Mouse (Mus musculus) midbrain, postnatal 0 days (tissue): ENCODE results near the gene Trim62. TPM values are rescaled to one million over a fixed set of nuclear protein-coding genes. Genes with fewer than 3 reads are reported as not detected.
A peak's percentile ranks its signal among the peaks of the same experiment; 100 is the strongest.

Experiments
- ATAC-seq: fragments of 200-750 bp; cut with Nextera tagmentation; 2 replicates; pipeline ENCODE4 v1.8.0; 2017; ENCODE audit warnings: moderate number of reproducible peaks, mild to moderate bottlenecking, moderate TSS enrichment, moderate library complexity; ENCODE audit not compliant: low FRiP score
- DNase-seq: peaks from one replicate; pipeline ENCODE4 v3.0.0-alpha.2; 2015; ENCODE audit warnings: low spot score
- H3K27ac ChIP-seq: fragments of 300-500 bp; sonication (generic); 2 replicates; pipeline ENCODE4 v1.5.1; 2014; ENCODE audit warnings: low read depth, mild to moderate bottlenecking, low read length, mixed read lengths
- H3K27me3 ChIP-seq: fragments of 300-500 bp; sonication (generic); 2 replicates; pipeline ENCODE4 v1.6.1; 2014; ENCODE audit warnings: low read length, control low read depth, mixed read lengths; ENCODE audit not compliant: insufficient read depth
- H3K36me3 ChIP-seq: fragments of 300-500 bp; sonication (generic); 2 replicates; pipeline ENCODE4 v1.6.1; 2014; ENCODE audit warnings: low read length, control low read depth, mixed read lengths; ENCODE audit not compliant: insufficient read depth
- H3K4me1 ChIP-seq: fragments of 300-500 bp; sonication (generic); 2 replicates; pipeline ENCODE4 v1.6.1; 2014; ENCODE audit warnings: mild to moderate bottlenecking, control low read depth, antibody characterized with exemption, low read length, mixed read lengths; ENCODE audit not compliant: insufficient read depth
- H3K4me2 ChIP-seq: fragments of 300-500 bp; sonication (generic); 2 replicates; pipeline ENCODE4 v1.6.1; 2014; ENCODE audit warnings: low read depth, mild to moderate bottlenecking, low read length, mixed read lengths; ENCODE audit not compliant: poor library complexity, severe bottlenecking
- H3K4me3 ChIP-seq: fragments of 300-500 bp; sonication (generic); 2 replicates; pipeline ENCODE4 v1.5.1; 2014; ENCODE audit warnings: low read depth, mild to moderate bottlenecking, low read length, moderate library complexity
- H3K9ac ChIP-seq: fragments of 300-500 bp; sonication (generic); replicated peaks from 2 replicates; pipeline ENCODE4 v1.6.1; 2014; ENCODE audit warnings: mild to moderate bottlenecking, low read length, moderate library complexity, mixed read lengths; ENCODE audit not compliant: poor library complexity, severe bottlenecking
- H3K9me3 ChIP-seq: fragments of 300-500 bp; sonication (generic); 2 replicates; pipeline ENCODE4 v1.6.1; 2016; ENCODE audit warnings: low read length, control low read depth
- CTCF ChIP-seq: IDR thresholded peaks from 2 replicates; pipeline ENCODE4 v1.5.1; 2016; ENCODE audit warnings: antibody characterized with exemption, mild to moderate bottlenecking
- WGBS: fragments of 180-500 bp; shearing (Covaris S2); extraction: QIAGEN DNeasy Blood & Tissue Kit; methylation state at CpG from one replicate; pipeline ENCODE4 v1.1.7; 2014; 5-methylcytosine and 5-hydroxymethylcytosine counted together
- polyA plus RNA-seq: library from polyadenylated mRNA; unstranded; fragments of >200 nt; fragmentation: Nextera tagmentation; extraction: Ambion mirVana; gene quantifications from 2 replicates; pipeline ENCODE4 v1.2.1, GENCODE M21; 2015
- total RNA-seq: library from RNA; depleted of rRNA; stranded (reverse); fragments of >200 nt; gene quantifications from 2 replicates; pipeline ENCODE4 v1.2.3, GENCODE M21; 2014

The Trim62 gene
- total and polyA plus RNA-seq, 2 experiments from 2014 or later = 25.2 to 26.8 TPM

- Histone ChIP-seq H3K9ac (peak overlapping the region; percentile 54), H3K27me3 (no peaks in the 10 kb centered on the region), H3K9me3 (no peaks in the 10 kb centered on the region), H3K36me3 (peaks cover 19% of the 10 kb centered on the region), H3K27ac (peak overlapping the region; percentile 90), H3K4me2 (no peak overlapping the region), H3K4me3 (no peak overlapping the region), H3K4me1 (peaks cover 5% of the 10 kb centered on the region)
- TF ChIP-seq CTCF = peak; percentile 53
- ATAC-seq = peak; percentile 88
- DNase-seq = peak; percentile 93
- WGBS = 3% methylated on average over 6 of the region's 6 CpGs
These were observed 16.0 kb downstream of the Trim62 start for GRCm38 (mm10) chr4:128899332-128899731.

DNA sequence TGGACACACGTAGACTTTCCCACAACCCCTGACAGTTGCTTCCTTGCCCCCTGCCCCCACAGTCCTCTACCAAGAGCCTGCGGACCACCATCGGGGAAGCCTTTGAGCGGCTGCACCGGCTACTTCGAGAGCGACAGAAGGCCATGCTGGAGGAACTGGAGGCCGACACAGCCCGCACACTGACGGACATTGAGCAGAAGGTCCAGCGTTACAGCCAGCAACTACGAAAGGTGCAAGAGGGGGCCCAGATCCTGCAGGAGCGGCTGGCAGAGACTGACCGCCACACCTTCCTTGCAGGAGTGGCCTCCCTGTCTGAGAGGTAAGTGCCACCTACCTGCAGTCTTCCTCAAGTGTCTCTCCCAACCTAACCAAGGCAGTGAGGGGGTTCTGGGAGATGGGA is 17.1 kb downstream of the Trim62 start:
- no peak overlapping the region for H3K4me2 ChIP-seq
- peaks cover 5% of the 10 kb centered on the region for H3K4me1 ChIP-seq
- 89% methylated on average over 14 of the region's 14 CpGs for WGBS
- H3K36me3 ChIP-seq = peaks cover 22% of the 10 kb centered on the region
- no peaks in the 10 kb centered on the region for H3K9me3 ChIP-seq
- ATAC-seq (no peak), DNase-seq (no peak)
- no peak overlapping the region for H3K9ac ChIP-seq
- H3K27me3 ChIP-seq = no peaks in the 10 kb centered on the region
- 0 out of 2 replicates have a peak overlapping the region, but pooled peaks have one; percentile 12 for H3K27ac ChIP-seq
- no peak for TF ChIP-seq CTCF
- H3K4me3 ChIP-seq = no peak overlapping the region

DNA sequence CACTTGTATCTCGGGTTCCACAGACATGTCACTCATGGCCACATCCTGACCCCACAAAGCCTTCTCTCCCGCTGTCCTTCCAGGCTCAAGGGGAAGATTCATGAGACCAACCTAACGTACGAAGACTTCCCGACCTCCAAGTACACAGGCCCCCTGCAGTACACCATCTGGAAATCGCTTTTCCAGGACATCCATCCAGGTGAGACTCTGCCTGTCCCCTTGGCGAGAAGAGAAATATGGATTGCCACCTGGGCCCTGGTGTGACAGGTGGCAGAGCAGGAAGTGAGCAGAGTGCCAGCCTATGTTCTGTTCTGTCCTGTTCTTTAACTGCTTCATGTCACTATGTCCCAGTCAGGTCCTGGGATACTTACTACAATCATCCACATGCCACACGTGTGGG is 19.0 kb downstream of the Trim62 start:
- H3K4me1 ChIP-seq = peaks cover 5% of the 10 kb centered on the region

GRCm38 (mm10) chr4:128904035-128904800 is 20.8 kb downstream of the Trim62 start:
- Histone ChIP-seq H3K27ac (no peak overlapping the region), H3K4me2 (no peak overlapping the region), H3K36me3 (peaks cover 25% of the 10 kb centered on the region), H3K4me3 (no peak overlapping the region), H3K4me1 (no peaks in the 10 kb centered on the region; the same call in 1 of the 2 replicates), H3K9me3 (no peaks in the 10 kb centered on the region), H3K9ac (no peak overlapping the region), H3K27me3 (no peaks in the 10 kb centered on the region)
- no peak for TF ChIP-seq CTCF
- 61% methylated on average over 8 of the region's 8 CpGs for WGBS
- no peak for ATAC-seq
- peak; percentile 55 for DNase-seq

More for the DNA sequence above, 19.0 kb downstream of the Trim62 start:
- H3K27ac ChIP-seq = no peak overlapping the region
- 92% methylated on average over 8 of the region's 8 CpGs for WGBS
- no peak overlapping the region for H3K4me2 ChIP-seq
- no peak for ATAC-seq
- H3K27me3 ChIP-seq = no peaks in the 10 kb centered on the region
- H3K9ac ChIP-seq = no peak overlapping the region
- H3K9me3 ChIP-seq = no peaks in the 10 kb centered on the region
- H3K4me3 ChIP-seq = no peak overlapping the region
- H3K36me3 ChIP-seq = peaks cover 25% of the 10 kb centered on the region
- DNase-seq = no peak
- no peak for TF ChIP-seq CTCF

GRCm38 (mm10) chr4:128905251-128905650 is 21.9 kb downstream of the Trim62 start:
- peaks cover 34% of the 10 kb centered on the region for H3K36me3 ChIP-seq
- 47% methylated on average over 8 of the region's 8 CpGs for WGBS
- H3K9me3 ChIP-seq = no peaks in the 10 kb centered on the region
- no peaks in the 10 kb centered on the region for H3K27me3 ChIP-seq
- no peak overlapping the region for H3K9ac ChIP-seq
- no peak for DNase-seq
- no peak overlapping the region for H3K27ac ChIP-seq
- no peak for TF ChIP-seq CTCF
- H3K4me2 ChIP-seq = no peak overlapping the region
- no peak for ATAC-seq
- H3K4me3 ChIP-seq = no peak overlapping the region
- no peaks in the 10 kb centered on the region for H3K4me1 ChIP-seq

DNA sequence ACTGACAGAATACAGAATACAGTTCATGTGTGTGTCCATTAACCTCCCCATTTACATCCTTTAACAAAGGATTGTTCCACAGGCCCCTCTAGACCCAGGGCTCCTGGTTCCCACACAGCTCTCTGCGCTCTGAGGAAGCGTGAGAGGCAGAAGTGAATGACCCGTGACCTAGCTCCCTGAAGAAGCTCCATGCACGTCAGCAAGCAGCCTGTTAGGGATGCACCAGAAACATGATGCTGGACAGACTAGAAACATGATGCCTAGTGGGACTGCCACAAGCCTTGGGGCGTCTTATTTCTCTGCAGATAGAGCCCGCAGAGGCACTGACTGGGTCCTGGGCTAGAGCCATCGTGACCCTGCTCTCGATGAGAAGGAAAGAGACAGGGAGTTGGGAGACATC is 23.4 kb downstream of the Trim62 start:
- Histone ChIP-seq H3K9ac (no peak overlapping the region; the same call in 1 of the 2 replicates), H3K27ac (no peak overlapping the region), H3K36me3 (peaks cover 40% of the 10 kb centered on the region), H3K4me2 (no peak overlapping the region), H3K27me3 (no peaks in the 10 kb centered on the region), H3K9me3 (no peaks in the 10 kb centered on the region), H3K4me3 (no peak overlapping the region), H3K4me1 (no peaks in the 10 kb centered on the region)
- no peak for TF ChIP-seq CTCF
- no peak for ATAC-seq
- no peak for DNase-seq
- WGBS = 68% methylated on average over 8 of the region's 8 CpGs
